Mouse (Mus musculus): ENCODE data around the gene Hpse.
A peak's percentile ranks its signal among the peaks of the same experiment; 100 is the strongest.

Hpse gene

GRCm38 (mm10) chr5:100685631-100686030 lies 33.9 kb downstream of the Hpse start:
- DNase-seq (ENCODE audit: low read depth): no peak

- no peak for DNase-seq (ENCODE audit: low read depth)
Measured at GRCm38 (mm10) chr5:100680542-100680933, 39.0 kb downstream of the Hpse start.

DNA sequence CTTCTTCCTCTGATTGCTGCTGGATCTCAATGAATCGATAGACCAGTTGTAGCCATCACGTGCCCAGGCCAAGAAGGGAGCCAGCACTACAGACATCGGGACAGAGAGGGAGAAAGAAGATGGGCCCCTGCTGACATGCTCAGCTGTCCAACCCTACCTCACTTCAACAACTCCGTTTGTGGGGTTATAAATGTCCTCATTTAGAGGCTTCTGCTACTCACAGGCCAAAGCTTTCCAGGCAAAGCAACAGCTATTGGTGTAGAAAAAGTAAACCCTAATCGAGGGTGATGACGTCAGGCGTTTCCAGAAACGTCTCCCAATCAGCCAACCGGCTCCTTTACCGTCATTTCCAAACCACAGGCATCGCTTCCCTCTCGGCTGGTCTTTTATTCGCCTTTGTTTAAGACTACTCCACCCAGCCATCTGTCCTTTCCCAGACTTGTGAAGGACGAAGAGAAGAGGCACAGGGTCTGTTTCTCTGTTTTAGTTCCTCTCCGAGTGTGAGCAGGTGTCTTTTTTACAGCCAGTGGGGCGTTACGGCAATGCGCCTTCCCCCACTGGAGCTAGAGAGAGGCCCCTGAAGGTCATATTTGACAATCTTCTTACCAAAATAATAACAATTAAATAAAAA lies 39.5 kb downstream of the Hpse start:
- DNase-seq (ENCODE audit: low read depth): no peak

DNA sequence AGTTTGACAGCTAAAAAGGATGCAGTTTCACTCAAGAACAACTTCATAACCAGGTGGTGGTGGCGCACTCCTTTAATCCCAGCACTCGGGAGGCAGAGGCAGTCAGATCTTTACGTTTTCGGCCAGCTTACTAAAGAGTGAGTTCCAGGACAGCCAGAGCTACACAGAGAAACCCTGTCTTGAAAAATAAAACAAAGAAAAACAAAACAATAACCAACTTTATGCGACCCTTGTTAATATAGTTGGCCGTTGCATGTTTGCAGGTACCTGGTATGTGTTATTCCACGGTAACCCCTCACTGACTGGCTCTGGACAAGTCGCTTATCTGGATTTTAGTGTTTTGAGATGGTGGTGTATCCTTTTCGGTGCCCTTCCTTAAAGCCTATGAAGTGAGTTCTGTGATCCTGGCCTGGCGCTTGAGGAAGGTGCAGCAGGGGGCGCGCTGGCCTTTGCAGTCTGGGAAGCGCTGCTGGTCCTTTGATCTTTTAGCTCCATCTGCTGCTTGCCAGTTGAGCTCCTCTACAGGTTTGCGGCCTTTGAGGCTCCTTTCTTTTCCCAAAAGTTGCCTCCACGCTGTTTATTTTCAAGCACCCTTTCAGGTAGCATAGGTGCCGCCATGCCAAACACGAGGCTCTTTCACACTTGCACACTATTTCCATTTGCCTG lies 44.7 kb downstream of the Hpse start, which contains the start of gene Coq2:
Gene Coq2, minus strand, starts transcription at position 430 of the 666 bp plus-strand sequence.
- peak; percentile 81 for DNase-seq (ENCODE audit: low read depth)

- DNase-seq (ENCODE audit: low read depth): peak; percentile 73
Measured at GRCm38 (mm10) chr5:100673745-100674486, 45.6 kb downstream of the Hpse start.

DNA sequence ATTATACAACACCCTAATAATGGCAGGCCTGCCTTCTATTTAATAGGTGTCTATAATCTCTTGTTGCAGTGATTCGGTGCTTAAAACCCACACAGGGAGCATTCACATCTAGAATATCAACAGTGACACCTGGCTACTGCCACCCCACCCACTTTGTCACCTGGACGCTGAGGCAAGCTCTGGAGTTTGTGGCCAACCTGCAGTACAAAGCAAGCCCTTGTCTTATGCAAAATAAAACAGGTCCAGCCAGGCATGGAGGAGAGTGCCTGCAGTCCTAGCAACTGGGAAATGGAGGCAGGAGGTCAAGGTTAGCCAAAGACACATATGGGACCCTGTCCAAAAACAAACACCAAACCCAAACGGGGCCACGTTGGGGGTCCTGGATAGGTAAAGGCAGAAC lies 47.1 kb downstream of the Hpse start:
- DNase-seq (ENCODE audit: low read depth): no peak

DNA sequence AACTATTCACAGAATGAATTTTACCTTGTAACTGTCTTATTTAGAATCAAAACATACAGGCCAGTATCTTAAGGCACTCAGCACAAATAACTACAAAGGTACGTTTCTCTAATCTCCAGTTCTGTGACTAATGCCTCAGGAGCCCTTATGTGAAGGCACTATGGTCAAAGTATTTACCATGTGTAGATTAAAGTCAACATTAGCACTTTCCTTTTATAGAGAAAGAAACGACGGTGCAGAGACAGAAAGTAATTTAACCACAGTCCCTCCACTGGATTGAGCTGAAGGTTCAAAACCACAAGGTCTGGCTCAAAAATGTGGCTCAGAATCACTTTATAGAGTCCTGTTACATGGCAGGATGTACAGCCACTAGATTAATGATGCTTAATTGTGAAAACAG lies 47.6 kb downstream of the Hpse start:
- no peak for DNase-seq (ENCODE audit: low read depth)

DNA sequence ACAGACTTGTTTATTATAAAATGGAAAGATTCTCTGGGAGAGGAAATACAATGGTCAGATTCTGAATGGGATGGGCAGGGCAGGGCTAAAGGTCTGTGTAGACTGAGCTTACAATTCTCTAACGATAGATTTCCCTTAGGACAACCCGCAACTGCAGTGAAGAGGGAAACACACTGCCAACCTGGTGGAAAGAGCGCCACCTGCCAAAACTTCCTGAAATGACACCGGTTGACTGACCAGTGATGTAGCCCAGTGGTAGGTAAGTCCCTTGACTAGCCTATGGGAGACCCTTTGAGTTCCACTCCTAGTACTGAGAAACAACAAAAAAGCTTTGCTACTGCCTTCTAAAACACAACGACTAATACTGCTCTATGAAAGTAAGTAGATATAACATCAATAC lies 48.1 kb downstream of the Hpse start:
- DNase-seq (ENCODE audit: low read depth): peak; percentile 44

- DNase-seq (ENCODE audit: low read depth): no peak
Measured at GRCm38 (mm10) chr5:100666965-100667364, 52.6 kb downstream of the Hpse start.

DNA sequence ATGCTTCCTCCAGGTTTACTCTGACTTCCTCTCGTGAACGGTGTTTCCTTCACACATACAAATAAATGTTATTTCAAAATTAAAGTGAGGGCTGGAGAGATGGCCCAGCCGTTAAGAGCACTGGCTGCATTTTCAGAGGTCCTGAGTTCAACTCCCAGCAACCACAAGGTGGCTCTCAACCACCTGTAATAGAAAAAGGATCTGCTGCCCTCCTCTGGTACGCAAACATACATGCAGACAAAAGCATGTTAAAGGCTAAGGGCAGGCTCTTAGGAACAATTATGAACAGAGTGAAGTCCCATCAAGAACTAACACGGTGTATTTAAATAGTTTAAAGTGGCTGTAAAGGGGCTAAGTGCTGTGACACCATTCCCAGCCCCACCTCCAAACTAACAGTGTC lies 55.7 kb downstream of the Hpse start:
- no peak for DNase-seq (ENCODE audit: low read depth)

DNA sequence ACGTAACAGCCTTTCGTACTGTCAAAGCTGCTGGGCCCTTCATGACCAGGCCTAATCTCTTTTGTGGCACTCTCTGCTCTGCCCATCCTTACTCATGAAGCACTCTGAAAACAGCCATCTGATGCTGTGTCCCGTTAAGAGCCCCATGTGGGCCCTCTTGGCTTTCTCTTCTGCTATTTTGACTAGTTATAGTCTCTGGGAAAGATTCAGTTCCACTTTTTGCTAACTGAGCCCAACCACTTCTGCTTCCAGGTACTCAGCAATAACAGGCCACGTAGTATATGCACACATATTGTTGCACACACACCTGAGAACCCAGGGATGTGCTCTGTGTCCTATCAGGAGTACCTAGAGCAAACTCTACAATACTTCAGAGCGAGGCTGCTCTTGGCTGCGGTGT lies 56.5 kb downstream of the Hpse start:
- DNase-seq (ENCODE audit: low read depth): no peak

- no peak for DNase-seq (ENCODE audit: low read depth)
Measured at GRCm38 (mm10) chr5:100658460-100658859, 61.1 kb downstream of the Hpse start.

DNA sequence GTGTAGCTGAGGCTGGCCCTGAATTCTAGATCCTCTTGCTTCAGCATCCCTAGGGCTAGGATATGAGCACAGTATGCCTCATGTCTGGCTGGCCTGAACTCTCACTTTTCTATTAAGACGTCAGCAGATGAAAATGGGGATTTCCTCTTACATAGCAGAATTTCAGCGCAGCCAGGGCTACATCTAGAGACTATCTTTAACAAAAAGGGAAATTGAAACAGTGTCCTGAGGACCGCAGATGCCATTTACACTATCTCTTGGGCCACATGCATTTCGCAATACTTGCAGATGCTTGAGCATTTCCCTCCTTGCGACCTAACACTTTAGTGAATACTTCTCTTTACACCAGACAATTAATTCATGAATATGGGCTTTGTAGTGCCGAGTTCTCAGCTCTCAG lies 63.2 kb downstream of the Hpse start:
- peak; percentile 52 for DNase-seq (ENCODE audit: low read depth)

- DNase-seq (ENCODE audit: low read depth): no peak
Measured at GRCm38 (mm10) chr5:100652327-100652726, 67.2 kb downstream of the Hpse start.

DNA sequence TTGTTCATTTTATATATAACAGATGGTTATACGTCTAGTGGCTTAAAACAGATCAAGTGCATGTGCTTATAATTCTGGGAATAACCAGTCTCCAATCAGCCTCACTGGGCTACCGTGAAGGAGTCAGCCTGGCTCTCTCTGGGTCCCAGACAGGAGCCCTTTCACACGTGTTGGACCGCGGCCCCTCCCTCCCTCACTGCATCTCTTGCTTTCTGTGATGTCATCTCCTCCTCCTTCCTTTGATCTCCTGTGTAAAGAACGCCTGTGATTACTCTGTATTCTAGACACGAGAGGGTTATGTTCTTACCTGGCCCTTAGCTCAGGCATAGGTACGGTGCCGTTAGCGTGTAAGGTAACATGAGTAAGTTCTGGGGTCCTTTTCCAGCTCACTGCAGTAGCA lies 68.0 kb downstream of the Hpse start:
- no peak for DNase-seq (ENCODE audit: low read depth)

GRCm38 (mm10) chr5:100650969-100651368 lies 68.5 kb downstream of the Hpse start:
- no peak for DNase-seq (ENCODE audit: low read depth)

- no peak for DNase-seq (ENCODE audit: low read depth)
Measured at GRCm38 (mm10) chr5:100648546-100648945, 71.0 kb downstream of the Hpse start.

DNA sequence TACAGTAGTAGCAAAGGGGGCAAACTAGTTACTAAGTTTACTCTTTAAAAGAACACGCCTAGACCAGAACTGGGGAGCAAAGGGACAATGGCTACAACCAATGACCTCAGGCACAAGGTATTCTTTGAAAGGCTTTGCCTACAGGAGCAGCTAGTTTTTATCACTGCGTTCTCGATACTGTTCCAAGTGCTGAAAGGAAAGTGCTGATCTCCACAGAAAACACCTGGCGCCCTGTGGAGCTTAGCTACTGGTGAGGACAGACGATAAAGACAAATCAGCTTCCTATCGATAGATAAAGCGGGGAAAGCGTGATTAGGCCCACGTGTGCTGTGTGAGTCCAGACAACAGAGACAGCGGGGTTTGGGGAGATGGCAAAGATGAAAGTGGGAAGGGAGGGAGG lies 71.5 kb downstream of the Hpse start:
- no peak for DNase-seq (ENCODE audit: low read depth)

- DNase-seq (ENCODE audit: low read depth): no peak
Measured at GRCm38 (mm10) chr5:100646558-100646957, 73.0 kb downstream of the Hpse start.

- peak; percentile 48 for DNase-seq (ENCODE audit: low read depth)
Measured at GRCm38 (mm10) chr5:100643991-100644535, 75.5 kb downstream of the Hpse start.

DNA sequence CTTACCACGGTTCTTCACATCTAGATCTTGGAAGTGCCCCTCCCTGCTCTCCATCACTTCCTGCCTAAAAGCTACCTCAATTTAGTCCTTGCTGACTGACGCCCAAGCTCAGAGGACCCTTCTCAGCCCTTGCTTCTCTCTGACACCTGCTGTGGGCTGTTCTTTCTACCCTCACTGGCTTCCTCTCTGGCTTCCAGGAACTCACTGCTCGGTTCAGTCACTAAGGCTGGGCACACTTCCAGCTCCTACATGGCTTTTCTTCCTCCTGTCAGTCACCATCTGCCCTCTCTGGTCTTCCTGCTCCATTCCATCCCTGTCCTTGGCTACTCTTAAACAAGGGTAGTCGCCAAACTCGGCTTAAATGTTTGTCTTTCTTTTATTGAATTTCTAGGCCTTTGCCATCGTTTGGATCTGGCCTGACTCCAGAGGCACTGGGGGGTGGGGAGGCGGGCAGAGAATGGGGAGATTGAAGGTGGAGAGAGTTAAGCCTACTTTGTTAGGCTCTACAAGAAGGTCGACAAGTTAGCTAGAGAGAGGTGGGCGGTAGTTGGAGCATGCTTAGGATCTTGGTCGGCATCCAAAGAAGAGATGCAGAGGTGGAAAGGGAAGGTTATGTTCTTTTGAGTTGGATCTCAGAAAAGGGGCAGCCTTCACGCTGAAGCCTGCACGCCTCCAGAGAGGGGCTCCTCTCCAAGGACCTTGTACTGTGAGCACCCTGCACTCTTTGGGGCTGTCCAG lies 76.1 kb downstream of the Hpse start:
- DNase-seq (ENCODE audit: low read depth): no peak

DNA sequence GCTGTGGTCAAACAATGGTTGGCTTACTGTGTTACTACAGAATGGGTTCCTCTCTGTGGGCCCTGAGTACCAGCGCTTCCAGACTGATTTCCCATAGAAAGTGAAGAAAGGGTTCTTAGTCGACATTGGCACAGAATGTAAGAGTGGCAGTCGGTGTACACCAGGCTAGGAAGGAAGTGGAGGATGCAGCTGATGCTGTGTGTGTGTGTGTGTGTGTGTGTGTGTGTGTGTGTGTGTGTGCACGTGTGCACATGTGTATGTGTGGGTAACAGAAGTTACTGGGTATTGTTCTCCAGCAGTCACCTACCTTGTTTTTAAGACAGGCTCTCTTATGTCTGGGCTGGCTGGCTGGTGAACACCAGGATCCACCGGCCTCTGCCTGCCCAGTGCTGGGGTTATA lies 77.2 kb downstream of the Hpse start:
- DNase-seq (ENCODE audit: low read depth): no peak

Measured in c-Kit-positive CD71-negative TER-119-negative erythroid progenitor cells, embryonic 14.5 days (primary cell).